In genomic region chr15:89430341-89430740, GRCm38 (mm10) we compare ENCODE assay signal across 9 mouse cellular contexts. TPM values are rescaled to one million over a fixed set of nuclear protein-coding genes. Genes with fewer than 3 reads are reported as not detected.
A peak's percentile ranks its signal among the peaks of the same experiment; 100 is the strongest.
DNase-seq lines count a peak whose midpoint lies in the region; ATAC-seq and TF ChIP-seq lines count a peak whose summit lies in the region.
"Had no signal": no experiment of that assay in that cellular context is flagged by ENCODE, and none has a peak within 500 bp of the region (broad histone marks: within the 10 kb centered on the region; RNA-seq: fewer than 3 reads in every experiment).

No protein-coding gene starts in this region.

- WGBS in lung, postnatal 0 days: 42% methylated on average over 6 of the region's 6 CpGs
- WGBS in forebrain, embryonic 16.5 days: 44% methylated on average over 6 of the region's 6 CpGs

- peak; percentile 21 for DNase-seq in lung, postnatal 0 days (ENCODE audit: low spot score)
- no peak for DNase-seq in lung, postnatal 10 days
- DNase-seq in cerebellum, adult 18-20 months: peak; percentile 39 to 51
- DNase-seq in mesoderm, embryonic 11.5 days (ENCODE audit: low read depth, low spot score): peak; percentile 5
- no peak for DNase-seq in urinary bladder, postnatal 10 days (ENCODE audit: low spot score)
- no peak for DNase-seq in urinary bladder, postnatal 25 days (ENCODE audit: low spot score)
- no peak for DNase-seq in adrenal gland, adult 2 months

- ATAC-seq in lung, postnatal 0 days: no peak
- no peak for ATAC-seq in forebrain, embryonic 16.5 days

- peak; percentile 16; the same call in 1 of the 2 replicates for TF ChIP-seq CTCF in lung, postnatal 0 days (IDR thresholded peaks at IDR 0.05)

- no peaks in the 10 kb centered on the region for H3K27me3 ChIP-seq in lung, postnatal 0 days (replicated peaks; ENCODE audit: insufficient read depth, low read length)
- H3K27me3 ChIP-seq in forebrain, embryonic 16.5 days (replicated peaks; ENCODE audit: control insufficient read depth, insufficient read depth, low read length): no peaks in the 10 kb centered on the region

- peak overlapping the region; percentile 98 for H3K27ac ChIP-seq in lung, postnatal 0 days (ENCODE audit: low read length)
- peak overlapping the region; percentile 97 for H3K27ac ChIP-seq in forebrain, embryonic 16.5 days (ENCODE audit: low read length)

- no peaks in the 10 kb centered on the region for H3K9me3 ChIP-seq in lung, postnatal 0 days (ENCODE audit: low read length)
- no peaks in the 10 kb centered on the region for H3K9me3 ChIP-seq in forebrain, embryonic 16.5 days (ENCODE audit: control insufficient read depth, low read length)

- H3K36me3 ChIP-seq in lung, postnatal 0 days (ENCODE audit: insufficient read depth, low read length): 0 out of 2 replicates have a peak, but pooled peaks cover 3% of the 10 kb centered on the region
- H3K36me3 ChIP-seq in forebrain, embryonic 16.5 days (ENCODE audit: control insufficient read depth, insufficient read depth): peaks cover 11% of the 10 kb centered on the region

- no peak for TF ChIP-seq EP300 in lung, postnatal 0 days (IDR thresholded peaks at IDR 0.05)

- no peak overlapping the region for H3K9ac ChIP-seq in lung, postnatal 0 days (replicated peaks; ENCODE audit: low read depth)
- H3K9ac ChIP-seq in forebrain, embryonic 16.5 days (replicated peaks; ENCODE audit: low read depth, low read length): peak overlapping the region; percentile 81

- H3K4me3 ChIP-seq in lung, postnatal 0 days (ENCODE audit: low read depth, low read length): peak overlapping the region; percentile 86
- peak overlapping the region; percentile 92 for H3K4me3 ChIP-seq in forebrain, embryonic 16.5 days (replicated peaks; ENCODE audit: low read length)

- H3K4me1 ChIP-seq in lung, postnatal 0 days (ENCODE audit: insufficient read depth, low read depth, low read length): peaks cover 6% of the 10 kb centered on the region; the same call in 1 of the 2 replicates
- H3K4me1 ChIP-seq in forebrain, embryonic 16.5 days (replicated peaks; ENCODE audit: control insufficient read depth, insufficient read depth, low read length): peaks cover 22% of the 10 kb centered on the region

- H3K4me2 ChIP-seq in lung, postnatal 0 days (replicated peaks; ENCODE audit: low read depth, low read length): peak overlapping the region; percentile 98
- H3K4me2 ChIP-seq in forebrain, embryonic 16.5 days (ENCODE audit: low read length): peak overlapping the region; percentile 80

RNA-seq across cellular contexts. Expression of gene Chkb, which starts 0.6 kb away (rescaled TPM):
- 64.9 and 71.2 TPM in 2 replicates for polyA plus RNA-seq in lung, postnatal 0 days (2015; fragmentation: Nextera tagmentation; extraction: Ambion mirVana)
- polyA plus RNA-seq in forebrain, embryonic 16.5 days (2015; fragmentation: Nextera tagmentation; extraction: Ambion mirVana): 77.7 and 79.3 TPM in 2 replicates
- 10 to 100 TPM; 50.7 to 66.8 TPM for total RNA-seq in adrenal gland, adult 2 months (2021)
- 39.4 and 52.6 TPM in 2 replicates for polyA plus RNA-seq in adrenal gland, adult 2 months (2012; rRNA removed)

RNA-seq across cellular contexts. Expression of gene Gm44502, which starts 0.8 kb away (rescaled TPM):
- not detected in 2 replicates for polyA plus RNA-seq in lung, postnatal 0 days (2015; fragmentation: Nextera tagmentation; extraction: Ambion mirVana)
- not detected in 2 replicates for polyA plus RNA-seq in forebrain, embryonic 16.5 days (2015; fragmentation: Nextera tagmentation; extraction: Ambion mirVana)
- total RNA-seq in adrenal gland, adult 2 months (2021): 1 to 10 TPM in 1 of 2 experiments, not detected in 1; 5.8 TPM
- 8.2 and 10.6 TPM in 2 replicates for polyA plus RNA-seq in adrenal gland, adult 2 months (2012; rRNA removed)

RNA-seq across cellular contexts. Expression of gene C730034F03Rik, which starts 1.0 kb away (rescaled TPM):
- 2.2 and 3.0 TPM in 2 replicates for polyA plus RNA-seq in lung, postnatal 0 days (2015; fragmentation: Nextera tagmentation; extraction: Ambion mirVana)
- polyA plus RNA-seq in forebrain, embryonic 16.5 days (2015; fragmentation: Nextera tagmentation; extraction: Ambion mirVana): 5.2 and 7.0 TPM in 2 replicates
- total RNA-seq in adrenal gland, adult 2 months (2021): 1 to 10 TPM in 1 of 2 experiments, under 1 TPM in 1; 0.95 to 2.3 TPM
- polyA plus RNA-seq in adrenal gland, adult 2 months (2012; rRNA removed): 0.29 and 0.52 TPM in 2 replicates

RNA-seq across cellular contexts. Expression of gene Cpt1b, which starts 4.7 kb away (rescaled TPM):
- 3.3 and 4.3 TPM in 2 replicates for polyA plus RNA-seq in lung, postnatal 0 days (2015; fragmentation: Nextera tagmentation; extraction: Ambion mirVana)
- polyA plus RNA-seq in forebrain, embryonic 16.5 days (2015; fragmentation: Nextera tagmentation; extraction: Ambion mirVana): 1.2 and 1.8 TPM in 2 replicates
- 100 to 1,000 TPM; 139 to 200 TPM for total RNA-seq in adrenal gland, adult 2 months (2021)
- polyA plus RNA-seq in adrenal gland, adult 2 months (2012; rRNA removed): 116 and 120 TPM in 2 replicates

RNA-seq across cellular contexts. Expression of gene Syce3, which starts 20.0 kb away (rescaled TPM):
- polyA plus RNA-seq in lung, postnatal 0 days (2015; fragmentation: Nextera tagmentation; extraction: Ambion mirVana): not detected in 2 replicates
- polyA plus RNA-seq in forebrain, embryonic 16.5 days (2015; fragmentation: Nextera tagmentation; extraction: Ambion mirVana): not detected in 2 replicates
- not detected for total RNA-seq in adrenal gland, adult 2 months (2021)
- polyA plus RNA-seq in adrenal gland, adult 2 months (2012; rRNA removed): not detected in 2 replicates
- polyA plus RNA-seq: gonadal fat pad, adult 2 months had no signal

Comparison
In these comparisons a context has a peak if more than half of its experiments do, and no peak if none do; other contexts are left out.
1. DNase-seq: peak in lung, postnatal 0 days (single experiment), cerebellum, adult 18-20 months (2 of 2) and mesoderm, embryonic 11.5 days (single experiment); none in lung, postnatal 10 days (single experiment), urinary bladder, postnatal 10 days (single experiment), urinary bladder, postnatal 25 days (single experiment) and adrenal gland, adult 2 months (single experiment).